Mouse (Mus musculus) liver, embryonic 12.5 days (tissue): ENCODE measurements at regions not wholly inside any gene's neighbourhood (a gene's known extent, or its start where the extent isn't known, plus 50 kb on each side); places are given as distances from the start of the nearest gene placed in this dataset.

ENCODE experiments used
- ATAC-seq: fragments of 200-750 bp; cut with Nextera tagmentation; 2 replicates; pipeline ENCODE4 v1.8.0; 2017; ENCODE audit warnings: moderate number of reproducible peaks, mild to moderate bottlenecking, moderate library complexity
- H3K27ac ChIP-seq: fragments of 300-500 bp; sonication (generic); 2 replicates; pipeline ENCODE4 v1.5.1; 2016; ENCODE audit warnings: mild to moderate bottlenecking
- H3K27me3 ChIP-seq: fragments of 300-500 bp; sonication (generic); replicated peaks from 2 replicates; pipeline ENCODE4 v1.6.1; 2016; ENCODE audit warnings: mild to moderate bottlenecking, moderate library complexity
- H3K36me3 ChIP-seq: fragments of 300-500 bp; sonication (generic); 2 replicates; pipeline ENCODE4 v1.6.1; 2016; ENCODE audit warnings: mild to moderate bottlenecking, moderate library complexity
- H3K4me1 ChIP-seq: fragments of 300-500 bp; sonication (generic); 2 replicates; pipeline ENCODE4 v1.6.1; 2016
- H3K4me2 ChIP-seq: fragments of 300-500 bp; sonication (generic); 2 replicates; pipeline ENCODE4 v1.6.1; 2016; ENCODE audit warnings: mild to moderate bottlenecking, moderate library complexity
- H3K4me3 ChIP-seq: fragments of 300-500 bp; sonication (generic); 2 replicates; pipeline ENCODE4 v1.5.1; 2016; ENCODE audit warnings: mild to moderate bottlenecking, moderate library complexity
- H3K9ac ChIP-seq: fragments of 300-500 bp; sonication (generic); 2 replicates; pipeline ENCODE4 v1.6.1; 2016; ENCODE audit warnings: mild to moderate bottlenecking, moderate library complexity
- H3K9me3 ChIP-seq: fragments of 300-500 bp; sonication (generic); replicated peaks from 2 replicates; pipeline ENCODE4 v1.6.1; 2016; ENCODE audit warnings: mild to moderate bottlenecking, moderate library complexity
- WGBS: fragments of 180-500 bp; shearing (Covaris S2); methylation state at CpG from one replicate; pipeline ENCODE4 v1.1.7; 2016; ENCODE audit not compliant: insufficient replicate concordance; 5-methylcytosine and 5-hydroxymethylcytosine counted together

- no peaks in the 10 kb centered on the region for H3K36me3 ChIP-seq
- peak overlapping the region; percentile 38; the same call in 1 of the 2 replicates for H3K27ac ChIP-seq
- no peak overlapping the region for H3K9ac ChIP-seq
- peaks cover 15% of the 10 kb centered on the region; the same call in 1 of the 2 replicates for H3K27me3 ChIP-seq
- WGBS = 11% methylated on average over 2 of the region's 3 CpGs
- H3K4me1 ChIP-seq = peaks cover 14% of the 10 kb centered on the region; the same call in 1 of the 2 replicates
- H3K4me2 ChIP-seq = peak overlapping the region; percentile 39
- H3K4me3 ChIP-seq = no peak overlapping the region
- no peaks in the 10 kb centered on the region for H3K9me3 ChIP-seq
- ATAC-seq = no peak
Measured at GRCm38 (mm10) chr4:95105424-95105823, 53.4 kb upstream of the Jun start.

GRCm38 (mm10) chr4:95105926-95106622, 54.1 kb upstream of the Jun start:
- Histone ChIP-seq H3K4me2 (peak overlapping the region; percentile 39), H3K27me3 (peaks cover 15% of the 10 kb centered on the region; the same call in 1 of the 2 replicates), H3K27ac (peak overlapping the region; percentile 38; the same call in 1 of the 2 replicates), H3K36me3 (no peaks in the 10 kb centered on the region), H3K9me3 (no peaks in the 10 kb centered on the region), H3K9ac (no peak overlapping the region), H3K4me3 (no peak overlapping the region), H3K4me1 (peaks cover 14% of the 10 kb centered on the region; the same call in 1 of the 2 replicates)
- 17% methylated on average over 16 of the region's 16 CpGs for WGBS
- ATAC-seq = peak; percentile 67

- no peaks in the 10 kb centered on the region for H3K36me3 ChIP-seq
- ATAC-seq = no peak
- H3K4me3 ChIP-seq = no peak overlapping the region
- H3K4me1 ChIP-seq = peaks cover 14% of the 10 kb centered on the region; the same call in 1 of the 2 replicates
- H3K9me3 ChIP-seq = no peaks in the 10 kb centered on the region
- H3K9ac ChIP-seq = no peak overlapping the region
- peaks cover 15% of the 10 kb centered on the region; the same call in 1 of the 2 replicates for H3K27me3 ChIP-seq
- H3K4me2 ChIP-seq = peak overlapping the region; percentile 39; the same call in 1 of the 2 replicates
- 50% methylated on average over 10 of the region's 10 CpGs for WGBS
- no peak overlapping the region for H3K27ac ChIP-seq
Measured at GRCm38 (mm10) chr4:95106881-95107665, 55.1 kb upstream of the Jun start.

DNA sequence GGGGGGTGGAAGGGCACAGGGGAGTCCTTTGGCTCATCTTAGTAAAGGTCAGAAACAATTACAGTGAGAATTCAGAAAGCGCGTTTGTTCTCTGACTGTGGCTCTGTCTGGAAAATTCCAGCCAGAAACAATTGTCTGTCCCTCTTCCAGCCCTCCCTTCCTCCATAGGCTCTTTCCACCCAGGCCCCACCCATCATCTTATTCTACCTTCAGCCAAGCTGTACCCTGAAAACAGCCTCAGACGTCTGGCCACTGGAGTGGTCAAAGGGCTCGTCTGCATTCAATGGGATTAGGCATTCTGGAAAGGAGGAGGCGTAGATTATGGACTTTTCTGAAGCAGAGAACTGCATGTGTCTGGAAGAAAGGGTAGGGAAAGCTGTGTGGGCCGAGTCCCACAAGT, 56.8 kb upstream of the Jun start:
- H3K36me3 ChIP-seq = no peaks in the 10 kb centered on the region
- H3K9ac ChIP-seq = no peak overlapping the region
- peaks cover 15% of the 10 kb centered on the region; the same call in 1 of the 2 replicates for H3K27me3 ChIP-seq
- ATAC-seq = no peak
- no peak overlapping the region for H3K27ac ChIP-seq
- no peak overlapping the region for H3K4me3 ChIP-seq
- no peak overlapping the region for H3K4me2 ChIP-seq
- WGBS = 76% methylated on average over 6 of the region's 6 CpGs
- peaks cover 14% of the 10 kb centered on the region; the same call in 1 of the 2 replicates for H3K4me1 ChIP-seq
- no peaks in the 10 kb centered on the region for H3K9me3 ChIP-seq

GRCm38 (mm10) chr4:95110828-95111227, 58.8 kb upstream of the Jun start:
- no peak overlapping the region for H3K4me3 ChIP-seq
- no peak for ATAC-seq
- no peaks in the 10 kb centered on the region for H3K36me3 ChIP-seq
- peaks cover 14% of the 10 kb centered on the region; the same call in 1 of the 2 replicates for H3K4me1 ChIP-seq
- peaks cover 15% of the 10 kb centered on the region; the same call in 1 of the 2 replicates for H3K27me3 ChIP-seq
- H3K9ac ChIP-seq = no peak overlapping the region
- H3K4me2 ChIP-seq = no peak overlapping the region
- WGBS = 78% methylated on average over 8 of the region's 8 CpGs
- no peaks in the 10 kb centered on the region for H3K9me3 ChIP-seq
- H3K27ac ChIP-seq = no peak overlapping the region

DNA sequence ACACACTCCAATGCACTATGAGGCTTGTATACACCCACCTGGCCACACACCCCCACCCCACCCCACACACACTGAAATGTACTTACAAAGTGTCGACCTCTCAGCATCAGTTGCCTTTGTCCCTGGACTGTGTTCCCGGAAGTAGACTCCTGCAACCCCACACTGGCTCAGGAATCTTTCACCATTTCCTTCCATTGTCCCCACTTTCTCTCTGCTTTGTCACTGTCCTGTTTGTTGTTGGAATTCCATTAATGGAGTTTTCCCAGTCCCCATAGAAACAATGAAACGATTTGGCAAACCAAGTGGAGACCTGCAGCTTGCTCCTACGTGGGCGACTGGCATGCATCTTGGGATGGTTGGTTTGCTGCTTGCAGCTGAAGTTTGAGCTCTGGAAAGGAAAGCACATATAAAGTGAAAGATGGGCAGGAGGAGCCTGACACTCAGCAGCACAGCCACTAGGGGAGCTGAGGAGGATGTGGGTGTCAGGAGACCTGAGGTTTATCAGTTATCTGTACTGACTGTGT, 65.2 kb upstream of the Jun start:
- no peak overlapping the region for H3K4me3 ChIP-seq
- H3K9me3 ChIP-seq = no peaks in the 10 kb centered on the region
- H3K27ac ChIP-seq = no peak overlapping the region
- no peak overlapping the region for H3K9ac ChIP-seq
- H3K36me3 ChIP-seq = no peaks in the 10 kb centered on the region
- no peaks in the 10 kb centered on the region for H3K4me1 ChIP-seq
- H3K4me2 ChIP-seq = no peak overlapping the region
- H3K27me3 ChIP-seq = 0 out of 2 replicates have a peak, but pooled peaks cover 4% of the 10 kb centered on the region
- ATAC-seq = 0 out of 2 replicates have a peak, but pooled peaks have one; percentile 27
- WGBS = 29% methylated on average over 5 of the region's 5 CpGs

DNA sequence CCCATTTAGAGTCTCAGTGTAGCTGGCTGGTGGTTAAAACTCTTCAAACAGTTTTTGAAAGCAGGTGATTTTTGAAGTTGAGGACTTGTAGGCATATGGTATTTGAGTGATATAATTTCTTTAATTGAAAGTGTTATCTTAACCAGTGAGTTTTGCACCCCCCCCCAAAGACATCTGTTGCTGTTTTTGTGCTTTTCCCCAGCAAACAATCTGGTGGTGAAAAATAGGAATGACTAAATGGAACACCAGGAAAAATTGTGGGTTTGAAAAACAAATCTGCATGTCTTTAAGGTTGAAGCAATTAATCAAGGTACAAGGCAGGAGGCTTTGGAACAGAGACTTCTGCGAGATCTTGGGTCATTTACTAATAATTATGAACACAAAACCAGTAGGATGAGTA, 68.9 kb upstream of the Jun start:
- Histone ChIP-seq H3K36me3 (no peaks in the 10 kb centered on the region), H3K4me3 (no peak overlapping the region), H3K4me2 (no peak overlapping the region), H3K9me3 (no peaks in the 10 kb centered on the region), H3K27me3 (0 out of 2 replicates have a peak, but pooled peaks cover 4% of the 10 kb centered on the region), H3K9ac (no peak overlapping the region), H3K4me1 (no peaks in the 10 kb centered on the region), H3K27ac (no peak overlapping the region)
- WGBS = 72% methylated on average over 1 of the region's 1 CpGs
- ATAC-seq = no peak

DNA sequence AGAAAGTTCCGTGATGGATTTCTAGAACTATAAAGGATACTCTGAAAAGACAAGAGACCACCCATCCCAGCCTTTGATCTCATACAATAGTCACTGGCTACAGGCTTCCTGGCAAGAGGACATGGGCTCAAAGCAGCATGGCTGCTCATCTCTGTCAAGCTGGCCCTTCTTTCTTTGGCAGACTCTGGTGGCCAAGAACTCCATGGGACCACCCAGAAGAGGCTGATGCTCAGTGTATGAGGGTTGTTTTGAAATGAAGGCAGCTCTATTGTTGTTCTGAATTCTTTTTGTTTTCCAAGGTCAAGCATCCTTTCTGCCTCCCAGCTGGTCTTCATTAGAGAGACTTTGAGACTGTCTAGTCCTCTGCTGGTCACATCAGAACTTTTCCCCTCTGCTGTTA, 73.3 kb upstream of the Jun start:
- Histone ChIP-seq H3K4me2 (no peak overlapping the region), H3K27ac (no peak overlapping the region), H3K9me3 (no peaks in the 10 kb centered on the region), H3K4me1 (no peaks in the 10 kb centered on the region), H3K4me3 (no peak overlapping the region), H3K27me3 (0 out of 2 replicates have a peak, but pooled peaks cover 4% of the 10 kb centered on the region), H3K9ac (no peak overlapping the region), H3K36me3 (no peaks in the 10 kb centered on the region)
- WGBS = 74% methylated on average over 1 of the region's 1 CpGs
- ATAC-seq = no peak

GRCm38 (mm10) chr4:95127970-95128369, 75.9 kb upstream of the Jun start:
- Histone ChIP-seq H3K27ac (no peak overlapping the region), H3K9ac (no peak overlapping the region), H3K4me3 (no peak overlapping the region), H3K4me1 (no peaks in the 10 kb centered on the region; the same call in 1 of the 2 replicates), H3K27me3 (no peaks in the 10 kb centered on the region), H3K36me3 (no peaks in the 10 kb centered on the region), H3K9me3 (no peaks in the 10 kb centered on the region), H3K4me2 (no peak overlapping the region)
- no peak for ATAC-seq
- 69% methylated on average over 2 of the region's 2 CpGs for WGBS

- H3K36me3 ChIP-seq = no peaks in the 10 kb centered on the region
- ATAC-seq = no peak
- H3K27ac ChIP-seq = no peak overlapping the region
- no peak overlapping the region for H3K4me3 ChIP-seq
- 60% methylated on average over 3 of the region's 3 CpGs for WGBS
- H3K9me3 ChIP-seq = no peaks in the 10 kb centered on the region
- no peaks in the 10 kb centered on the region; the same call in 1 of the 2 replicates for H3K4me1 ChIP-seq
- no peaks in the 10 kb centered on the region; the same call in 1 of the 2 replicates for H3K27me3 ChIP-seq
- no peak overlapping the region for H3K4me2 ChIP-seq
- no peak overlapping the region for H3K9ac ChIP-seq
Measured at GRCm38 (mm10) chr4:95133815-95134214, 81.8 kb upstream of the Jun start.

- H3K4me3 ChIP-seq = no peak overlapping the region
- ATAC-seq = no peak
- H3K27me3 ChIP-seq = no peaks in the 10 kb centered on the region; the same call in 1 of the 2 replicates
- H3K4me1 ChIP-seq = no peaks in the 10 kb centered on the region; the same call in 1 of the 2 replicates
- H3K4me2 ChIP-seq = no peak overlapping the region
- 68% methylated on average over 5 of the region's 5 CpGs for WGBS
- H3K9me3 ChIP-seq = no peaks in the 10 kb centered on the region
- no peaks in the 10 kb centered on the region for H3K36me3 ChIP-seq
- no peak overlapping the region for H3K27ac ChIP-seq
- H3K9ac ChIP-seq = no peak overlapping the region
Measured at GRCm38 (mm10) chr4:95134611-95135010, 82.6 kb upstream of the Jun start.
